Mouse (Mus musculus): ENCODE data around the gene Rbp7. TPM values are rescaled to one million over a fixed set of nuclear protein-coding genes. Genes with fewer than 3 reads are reported as not detected.
A peak's percentile ranks its signal among the peaks of the same experiment; 100 is the strongest.

Rbp7 gene
- total RNA-seq, 4 experiments from 2014 or later, result not detected

DNA sequence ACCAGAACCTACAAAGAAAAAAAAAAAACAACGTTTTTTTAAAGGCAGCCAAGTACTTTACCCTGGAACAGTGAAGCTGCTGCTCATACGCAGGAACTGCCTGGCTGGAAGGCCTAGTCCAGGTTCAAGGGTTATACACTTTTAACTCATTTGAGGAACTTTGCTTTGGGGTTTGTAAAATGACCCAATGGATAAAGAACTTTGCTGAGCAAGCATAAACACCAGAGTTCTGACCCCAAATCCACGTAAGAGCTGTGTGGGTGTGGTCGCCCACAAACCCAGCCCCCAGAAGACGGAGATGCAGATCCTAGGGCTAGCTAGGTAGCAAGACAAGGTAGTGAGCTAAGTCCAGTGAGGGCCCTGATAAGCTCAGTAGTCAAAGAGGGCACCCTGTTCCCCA is 47.3 kb downstream of the Rbp7 start:
- DNase-seq (ENCODE audit: low spot score in 2 of 2), result no peak

DNA sequence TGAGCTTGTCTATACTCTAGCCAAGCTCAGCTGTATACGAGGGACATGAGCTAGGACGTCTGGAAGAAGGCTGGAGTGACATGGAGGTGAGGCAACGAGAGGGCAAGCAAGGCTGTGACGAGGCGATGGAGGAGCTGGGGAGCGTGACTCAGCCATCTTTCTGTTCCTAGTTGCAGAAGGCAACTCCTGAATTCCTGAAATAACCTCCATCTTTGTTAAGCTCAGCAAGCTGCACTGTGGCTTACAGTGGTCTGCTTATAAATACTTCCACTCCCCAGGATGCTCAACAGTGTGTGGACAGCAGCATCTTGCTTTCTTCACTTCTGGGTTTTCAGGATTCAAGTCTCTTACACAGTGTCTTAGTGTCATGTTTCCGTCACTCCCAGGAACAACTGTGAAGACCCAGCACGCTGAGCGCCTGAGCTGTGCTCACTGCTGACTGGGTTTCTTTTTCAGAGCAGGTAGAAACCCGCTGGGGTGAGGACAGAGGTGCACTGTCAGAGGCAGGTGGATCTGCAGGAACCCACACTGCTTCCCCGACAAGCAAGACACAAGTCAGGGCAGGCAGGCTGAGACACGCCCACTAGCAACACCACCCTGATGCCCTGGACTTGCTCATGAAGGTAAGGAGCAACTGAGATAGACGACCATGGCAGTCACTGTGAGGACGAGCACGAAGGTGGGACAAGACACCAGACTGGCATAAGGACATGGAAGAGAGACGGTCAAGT is 48.9 kb downstream of the Rbp7 start:
- DNase-seq (ENCODE audit: low spot score in 2 of 2), result no peak

DNA sequence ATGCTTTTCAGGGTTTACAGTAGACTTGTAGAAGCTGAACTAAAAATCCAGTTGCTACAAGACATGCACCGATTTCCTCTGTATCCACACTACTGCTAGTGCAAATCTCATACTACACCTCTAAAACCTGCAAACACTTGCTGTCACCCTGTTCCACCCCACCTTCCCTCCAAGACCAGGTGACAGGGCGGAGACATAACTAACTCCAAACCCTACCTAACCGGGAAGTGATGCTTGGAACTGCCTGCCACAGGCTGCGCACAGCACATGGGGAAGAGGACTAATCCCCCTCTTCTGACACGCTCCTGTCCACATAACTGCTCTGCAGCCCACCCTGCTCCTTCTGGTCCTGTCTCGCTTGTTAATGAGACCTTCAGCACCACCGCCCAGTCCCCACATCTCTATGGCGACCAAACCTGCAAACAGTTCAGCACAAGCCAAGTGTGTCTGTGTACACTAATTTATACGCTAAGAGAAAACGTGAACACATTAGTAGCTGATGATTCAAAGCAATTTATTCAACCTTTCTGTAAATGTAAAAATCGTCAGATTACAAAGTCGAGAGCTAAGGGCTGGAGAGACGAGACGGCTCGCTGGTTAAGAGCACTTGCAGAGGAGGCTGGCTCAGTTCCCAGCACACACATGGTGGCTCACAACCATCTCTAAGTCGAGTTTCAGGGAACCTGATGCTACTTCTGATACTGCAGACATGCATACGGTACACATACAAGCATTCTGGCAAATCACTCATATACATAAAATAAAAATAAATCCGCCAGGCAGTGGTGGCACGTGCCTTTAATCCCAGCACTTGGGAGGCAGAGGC is 49.9 kb downstream of the Rbp7 start:
- peak in 1 of 2 experiments; percentile 45 for DNase-seq (ENCODE audit: low spot score in 2 of 2)

DNA sequence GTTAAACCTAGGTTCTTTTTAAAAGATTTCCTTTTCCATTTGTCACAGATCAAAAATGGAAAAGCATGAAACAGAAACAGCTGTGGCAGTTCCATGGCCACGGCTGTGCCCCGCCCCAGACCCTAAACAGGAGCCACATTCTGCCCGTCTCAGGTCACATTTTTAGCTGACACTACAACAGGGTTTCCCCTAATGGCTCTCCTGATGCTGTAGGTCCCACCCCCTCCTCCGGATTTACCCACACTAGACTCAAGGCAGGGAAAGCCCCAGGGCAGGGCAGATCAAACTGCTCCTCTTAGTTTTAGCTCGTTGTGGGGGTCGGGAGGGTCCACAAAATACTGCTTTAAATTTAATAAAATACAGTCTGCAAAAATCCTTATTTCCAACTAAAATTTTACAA is 51.7 kb downstream of the Rbp7 start:
- DNase-seq (ENCODE audit: low spot score in 2 of 2), result no peak

DNA sequence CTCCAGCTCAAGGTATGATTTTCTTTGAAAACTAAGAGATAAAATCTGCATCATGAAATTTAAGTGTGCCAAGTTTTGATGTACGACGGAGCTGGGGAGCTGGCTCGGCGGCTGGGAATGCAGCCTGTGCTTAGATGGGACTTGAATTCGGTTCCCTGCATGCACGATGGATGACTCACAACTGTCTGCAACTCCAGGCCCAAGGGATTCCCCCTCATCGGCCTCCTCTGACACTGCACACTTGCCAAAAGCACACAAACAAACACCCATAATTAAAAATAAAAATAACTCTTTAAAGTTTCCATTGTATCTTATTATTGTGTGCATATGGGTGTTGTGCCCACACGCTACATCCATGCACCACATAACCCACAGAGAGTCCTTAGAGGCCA is 53.2 kb downstream of the Rbp7 start:
- DNase-seq (ENCODE audit: low spot score in 2 of 2), result peak in 1 of 2 experiments; percentile 31

DNA sequence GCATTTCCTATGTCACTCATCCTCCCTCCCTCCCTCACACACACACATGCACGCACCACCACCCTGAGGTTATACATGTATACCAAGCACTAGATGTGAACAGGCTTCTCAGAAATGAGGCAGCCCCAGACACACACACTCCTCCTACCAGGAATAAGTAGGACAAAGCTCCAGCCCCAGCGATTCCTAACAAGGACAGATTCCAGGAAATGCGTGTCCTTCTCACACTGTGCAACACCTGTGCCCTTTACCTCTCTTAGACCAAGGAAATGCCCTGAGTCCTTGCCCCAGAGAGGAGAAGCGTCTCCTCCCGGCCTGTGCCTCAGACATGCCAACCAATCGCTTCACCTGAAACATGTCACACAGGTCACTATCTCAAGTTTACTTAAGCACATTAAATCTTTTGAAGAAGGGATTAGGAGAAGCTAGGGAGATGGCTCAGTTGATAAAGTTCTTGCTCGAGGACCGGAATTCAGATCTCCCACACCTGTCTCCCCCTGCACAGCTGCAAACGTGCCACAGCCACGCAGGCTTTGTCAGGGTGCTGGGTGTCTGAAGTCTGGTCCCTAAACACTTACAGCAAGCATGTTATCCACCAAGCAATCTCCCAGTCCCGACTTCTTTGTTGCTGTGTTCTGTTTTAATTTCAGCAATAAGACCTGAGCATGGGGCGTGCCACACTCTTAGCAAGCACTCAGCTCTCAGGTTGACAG is 53.7 kb downstream of the Rbp7 start:
- no peak for DNase-seq (ENCODE audit: low spot score in 2 of 2)

Other genes with a start within 250 kb of the Rbp7 start
- gene Kif1b, start 147.3 kb downstream of the Rbp7 start, total RNA-seq (2022), result 100 to 1,000 TPM; 401 to 453 (median 422) TPM
- 100 to 1,000 TPM in 2 of 4 experiments, 10 to 100 TPM in 2; 91.3 to 108 (median 97.6) TPM for gene Ube4b, start 28.2 kb downstream of the Rbp7 start, total RNA-seq (2022)
- not detected for gene Tmem274, start 22.4 kb upstream of the Rbp7 start, total RNA-seq (2022)
- 1 to 10 TPM; 6.0 to 9.0 (median 7.0) TPM for gene Nmnat1, start 30.2 kb upstream of the Rbp7 start, total RNA-seq (2022)
- gene Lzic, start 30.3 kb upstream of the Rbp7 start, total RNA-seq (2022), result 10 to 100 TPM; 16.4 to 18.2 (median 16.9) TPM
- gene Ctnnbip1, start 63.3 kb upstream of the Rbp7 start, total RNA-seq (2022), result 10 to 100 TPM; 28.1 to 40.7 (median 32.0) TPM
- gene Clstn1, start 131.5 kb upstream of the Rbp7 start, total RNA-seq (2022), result 100 to 1,000 TPM; 744 to 810 (median 791) TPM
- gene Pik3cd, start 247.6 kb upstream of the Rbp7 start, total RNA-seq (2022), result 10 to 100 TPM; 26.7 to 30.2 (median 28.4) TPM